Mouse (Mus musculus) midbrain, embryonic 11.5 days (tissue): ENCODE measurements at regions not wholly inside any gene's neighbourhood (a gene's known extent, or its start where the extent isn't known, plus 50 kb on each side); places are given as distances from the start of the nearest gene placed in this dataset.

ENCODE experiments used
- ATAC-seq: fragments of 200-750 bp; cut with Nextera tagmentation; 2 replicates; pipeline ENCODE4 v1.8.0; 2017; ENCODE audit warnings: moderate TSS enrichment, moderate library complexity; ENCODE audit not compliant: low FRiP score
- DNase-seq: peaks from one replicate; pipeline ENCODE4 v3.0.0; 2015; ENCODE audit warnings: low spot score; ENCODE audit errors: missing footprints
- H3K27ac ChIP-seq: fragments of 300-500 bp; sonication (generic); 2 replicates; pipeline ENCODE4 v1.5.1; 2014; ENCODE audit warnings: low read depth, low read length
- H3K27me3 ChIP-seq: fragments of 300-500 bp; sonication (generic); 2 replicates; pipeline ENCODE4 v1.6.1; 2014; ENCODE audit warnings: mild to moderate bottlenecking, low read length, moderate library complexity, mixed read lengths; ENCODE audit not compliant: control insufficient read depth, insufficient read depth
- H3K36me3 ChIP-seq: fragments of 300-500 bp; sonication (generic); 2 replicates; pipeline ENCODE4 v1.6.1; 2014; ENCODE audit warnings: mild to moderate bottlenecking, low read length, moderate library complexity, mixed read lengths; ENCODE audit not compliant: control insufficient read depth, insufficient read depth
- H3K4me1 ChIP-seq: fragments of 300-500 bp; sonication (generic); 2 replicates; pipeline ENCODE4 v1.6.1; 2014; ENCODE audit warnings: low read length; ENCODE audit not compliant: control insufficient read depth, insufficient read depth
- H3K4me2 ChIP-seq: fragments of 300-500 bp; sonication (generic); 2 replicates; pipeline ENCODE4 v1.6.1; 2014; ENCODE audit warnings: mild to moderate bottlenecking, moderate library complexity
- H3K4me3 ChIP-seq: fragments of 300-500 bp; sonication (generic); 2 replicates; pipeline ENCODE4 v1.5.1; 2014; ENCODE audit warnings: low read depth, low read length
- H3K9ac ChIP-seq: fragments of 300-500 bp; sonication (generic); 2 replicates; pipeline ENCODE4 v1.6.1; 2014; ENCODE audit warnings: low read length
- H3K9me3 ChIP-seq: fragments of 300-500 bp; sonication (generic); 2 replicates; pipeline ENCODE4 v1.6.1; 2016; ENCODE audit warnings: low read length; ENCODE audit not compliant: control insufficient read depth
- WGBS: fragments of 180-500 bp; shearing (Covaris S2); extraction: QIAGEN DNeasy Blood & Tissue Kit; methylation state at CpG from one replicate; pipeline ENCODE4 v1.1.7; 2014; 5-methylcytosine and 5-hydroxymethylcytosine counted together

DNA sequence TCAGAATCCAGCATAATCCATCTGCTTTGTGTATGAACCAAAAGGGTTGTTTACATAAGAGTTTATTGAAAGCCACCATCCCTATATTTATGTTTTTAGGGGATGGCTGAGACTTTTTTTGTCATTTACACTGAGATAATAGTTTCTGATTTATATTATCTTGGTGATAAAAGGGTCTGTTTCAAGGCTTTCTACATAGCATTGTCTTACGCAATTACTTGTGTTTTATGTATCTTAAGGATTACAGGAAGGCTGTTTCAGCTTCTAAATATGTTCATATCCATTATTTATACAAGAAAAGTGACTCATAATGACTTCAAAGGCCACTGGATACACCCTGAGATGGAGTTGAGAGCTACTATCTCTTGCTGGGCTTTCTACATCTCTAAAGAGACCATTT, 399.3 kb upstream of the Akr1e1 start:
- no peak overlapping the region for H3K27ac ChIP-seq
- ATAC-seq (no peak), DNase-seq (no peak)
- 89% methylated on average over 1 of the region's 1 CpGs for WGBS
- no peaks in the 10 kb centered on the region for H3K9me3 ChIP-seq
- no peak overlapping the region for H3K9ac ChIP-seq
- H3K36me3 ChIP-seq = no peaks in the 10 kb centered on the region
- H3K4me1 ChIP-seq = no peaks in the 10 kb centered on the region
- H3K4me3 ChIP-seq = no peak overlapping the region
- no peak overlapping the region for H3K4me2 ChIP-seq
- no peaks in the 10 kb centered on the region for H3K27me3 ChIP-seq

DNA sequence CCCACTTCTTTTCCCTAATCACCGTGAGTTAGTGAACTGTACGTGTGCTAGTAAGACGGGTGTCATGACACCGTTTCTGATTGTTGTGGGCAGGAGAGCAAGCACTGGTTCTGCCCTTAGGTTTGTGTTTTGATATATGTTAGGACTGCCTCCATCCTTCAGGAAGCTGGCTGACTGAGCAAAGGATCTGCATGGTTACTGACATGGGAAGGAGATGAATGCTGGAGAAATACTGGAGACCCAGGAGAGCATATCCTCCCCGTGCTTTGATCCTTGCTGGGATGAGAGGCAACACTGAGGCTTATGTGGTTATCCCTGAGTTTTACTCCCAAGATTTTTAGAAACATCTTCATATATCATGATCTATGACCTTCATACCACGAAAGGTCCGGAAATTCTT, 413.5 kb upstream of the Akr1e1 start:
- H3K36me3 ChIP-seq = no peaks in the 10 kb centered on the region
- no peaks in the 10 kb centered on the region for H3K9me3 ChIP-seq
- ATAC-seq = no peak
- no peaks in the 10 kb centered on the region for H3K4me1 ChIP-seq
- no peak overlapping the region for H3K27ac ChIP-seq
- WGBS = 86% methylated on average over 7 of the region's 7 CpGs
- no peak overlapping the region for H3K9ac ChIP-seq
- H3K27me3 ChIP-seq = no peaks in the 10 kb centered on the region
- no peak overlapping the region for H3K4me3 ChIP-seq
- no peak for DNase-seq
- no peak overlapping the region for H3K4me2 ChIP-seq

DNA sequence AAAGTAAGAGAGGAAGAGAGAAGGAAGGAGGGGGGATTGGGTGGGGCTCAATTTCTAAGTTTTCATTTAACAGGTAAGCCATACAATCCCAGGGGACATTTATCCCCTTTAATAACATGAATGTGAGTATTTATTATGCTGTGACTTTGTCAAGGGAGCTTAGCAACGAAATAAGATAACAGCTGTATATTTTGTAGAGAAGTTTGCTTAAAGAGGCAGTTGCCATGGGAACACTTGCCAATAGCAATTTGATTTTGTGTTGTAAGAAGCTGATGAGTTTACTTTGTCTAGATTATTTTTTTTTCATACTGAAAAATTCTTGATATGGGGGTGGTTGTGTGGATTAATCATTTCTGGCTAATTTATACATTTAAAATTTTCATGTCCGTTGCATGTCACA, 450.9 kb upstream of the Akr1e1 start:
- Histone ChIP-seq H3K9ac (no peak overlapping the region), H3K4me3 (no peak overlapping the region), H3K36me3 (no peaks in the 10 kb centered on the region), H3K27ac (no peak overlapping the region), H3K4me2 (no peak overlapping the region), H3K9me3 (no peaks in the 10 kb centered on the region), H3K27me3 (no peaks in the 10 kb centered on the region), H3K4me1 (no peaks in the 10 kb centered on the region)
- ATAC-seq (no peak), DNase-seq (no peak)
- WGBS = 81% methylated on average over 2 of the region's 2 CpGs

DNA sequence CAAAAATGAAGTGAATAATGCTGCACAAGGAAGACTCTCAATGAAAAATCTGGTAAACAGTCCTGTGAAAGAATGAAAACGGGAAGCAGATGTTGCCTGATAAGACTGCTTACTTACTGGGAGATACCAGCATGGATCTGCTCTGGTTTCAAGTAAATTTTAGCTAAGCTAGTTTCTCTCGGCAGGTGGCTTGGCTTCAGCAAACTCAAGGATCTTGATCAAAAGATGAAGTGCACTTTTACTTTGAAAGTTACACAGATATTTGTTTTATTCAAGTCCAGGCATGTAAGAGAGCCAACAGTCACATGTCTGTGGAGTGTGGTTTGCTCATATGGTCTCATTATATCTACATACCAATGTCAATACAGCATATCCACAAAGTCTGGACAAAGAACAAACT, 451.5 kb upstream of the Akr1e1 start:
- H3K27ac ChIP-seq = no peak overlapping the region
- ATAC-seq = no peak
- H3K9ac ChIP-seq = no peak overlapping the region
- H3K4me2 ChIP-seq = no peak overlapping the region
- H3K4me3 ChIP-seq = no peak overlapping the region
- H3K27me3 ChIP-seq = no peaks in the 10 kb centered on the region
- H3K36me3 ChIP-seq = no peaks in the 10 kb centered on the region
- H3K4me1 ChIP-seq = no peaks in the 10 kb centered on the region
- no peaks in the 10 kb centered on the region for H3K9me3 ChIP-seq
- WGBS = 71% methylated on average over 2 of the region's 2 CpGs
- DNase-seq = no peak

DNA sequence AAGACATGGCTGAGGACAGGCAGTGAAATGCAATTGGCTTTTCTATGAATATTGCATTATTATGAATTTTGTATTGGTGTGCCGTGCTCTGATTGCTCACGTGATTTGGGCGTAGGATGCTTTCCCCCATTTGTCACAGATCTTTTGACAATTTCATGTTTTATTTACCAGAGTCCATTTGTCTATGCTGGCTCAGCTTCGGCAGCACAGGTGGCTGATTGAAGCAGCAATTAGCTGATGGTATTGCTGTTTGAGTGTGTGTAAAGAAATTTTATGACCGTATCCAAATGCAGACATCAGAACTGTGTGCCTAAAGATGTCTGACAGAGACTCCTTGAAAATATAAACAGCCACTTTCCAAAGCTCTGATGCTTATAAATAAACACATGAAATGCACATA, 498.5 kb upstream of the Akr1e1 start:
- Histone ChIP-seq H3K27me3 (no peaks in the 10 kb centered on the region), H3K4me2 (no peak overlapping the region), H3K36me3 (no peaks in the 10 kb centered on the region), H3K4me1 (no peaks in the 10 kb centered on the region), H3K9ac (no peak overlapping the region), H3K4me3 (no peak overlapping the region), H3K9me3 (no peaks in the 10 kb centered on the region), H3K27ac (no peak overlapping the region)
- no peak for ATAC-seq
- WGBS = 88% methylated on average over 5 of the region's 5 CpGs
- DNase-seq = no peak

DNA sequence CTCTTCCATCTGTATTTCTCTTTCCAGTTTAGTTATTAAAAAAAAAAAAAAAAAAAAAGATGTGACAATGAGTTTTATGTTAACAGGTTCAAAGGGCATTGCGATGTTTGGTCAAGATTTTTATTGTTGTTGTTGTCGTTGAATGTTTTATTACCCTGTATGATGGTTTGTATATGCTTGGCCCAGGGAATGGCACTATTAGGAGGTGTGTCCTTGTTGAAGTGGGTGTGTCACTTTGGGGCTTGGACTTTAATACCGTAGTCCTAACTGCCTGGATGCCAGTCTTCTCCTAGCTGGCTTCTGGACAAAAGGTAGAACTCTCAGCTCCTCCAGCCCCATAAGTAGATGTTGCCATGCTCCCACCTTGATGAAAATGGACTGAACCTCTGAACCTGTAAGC, 545.9 kb upstream of the Akr1e1 start:
- 86% methylated on average over 3 of the region's 3 CpGs for WGBS
- no peak overlapping the region for H3K9ac ChIP-seq
- no peak overlapping the region for H3K27ac ChIP-seq
- no peaks in the 10 kb centered on the region for H3K36me3 ChIP-seq
- H3K27me3 ChIP-seq = no peaks in the 10 kb centered on the region
- H3K4me2 ChIP-seq = no peak overlapping the region
- H3K9me3 ChIP-seq = no peaks in the 10 kb centered on the region
- ATAC-seq (no peak), DNase-seq (no peak)
- H3K4me1 ChIP-seq = no peaks in the 10 kb centered on the region
- no peak overlapping the region for H3K4me3 ChIP-seq

DNA sequence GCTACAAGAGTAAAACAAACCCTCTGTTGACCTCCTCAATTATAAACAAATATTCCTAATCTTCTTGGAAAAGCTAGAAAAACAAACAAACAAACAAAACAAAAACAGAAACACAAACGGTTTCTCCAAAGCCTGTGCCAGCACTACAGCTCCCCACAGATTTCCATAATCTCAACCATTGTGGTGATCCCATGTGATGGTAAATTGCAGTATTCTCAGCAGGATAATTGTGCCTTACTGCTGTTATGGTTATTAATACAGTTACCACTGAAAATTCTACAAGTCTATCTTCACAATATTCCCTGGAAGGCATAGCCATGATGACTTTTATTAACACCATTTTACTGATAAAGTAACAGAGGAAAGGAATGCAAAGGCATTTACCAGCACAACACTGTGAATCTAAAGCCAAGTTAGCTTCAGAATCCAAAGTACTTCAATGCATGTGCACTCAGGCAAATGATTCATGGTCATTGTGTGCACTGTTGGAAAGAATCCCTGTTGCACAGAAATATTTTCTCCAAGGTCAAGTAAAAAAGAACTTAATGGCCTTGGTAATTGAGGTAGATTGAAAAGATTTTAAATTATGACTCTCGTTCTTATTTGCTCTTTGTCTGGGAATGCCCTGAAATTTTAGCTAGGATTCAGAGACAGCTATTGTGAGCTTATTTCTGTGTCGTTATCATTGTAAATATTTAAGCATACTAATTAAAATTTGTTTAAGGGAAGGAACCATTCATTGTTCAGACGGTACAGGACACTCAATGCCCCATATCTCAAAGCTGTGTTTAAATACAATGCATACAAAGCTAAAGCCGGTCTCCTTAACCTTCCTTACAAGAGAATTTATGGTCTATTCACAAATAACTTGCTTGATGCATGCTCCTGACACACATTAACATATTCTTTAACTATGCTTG, 551.1 kb upstream of the Akr1e1 start:
- peak; percentile 71 for DNase-seq

DNA sequence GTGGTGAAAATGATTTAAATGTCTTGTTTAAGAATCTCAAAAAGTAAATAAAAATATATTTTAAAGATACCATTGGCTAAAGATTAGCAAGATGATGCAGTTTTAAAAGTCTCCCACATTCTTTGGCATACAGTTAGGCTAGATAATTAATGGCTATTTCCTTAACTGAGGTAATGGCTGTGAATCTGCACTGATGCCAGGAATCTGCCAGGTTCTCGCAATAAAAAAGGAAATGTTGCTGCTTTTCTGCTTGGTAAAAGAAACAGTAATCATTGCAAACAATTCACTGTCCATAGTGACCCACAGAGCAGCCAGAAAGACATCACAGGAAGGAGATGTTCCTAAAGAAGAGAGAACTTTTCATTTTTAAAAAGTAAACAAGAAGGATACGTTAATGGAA, 557.7 kb upstream of the Akr1e1 start:
- H3K9me3 ChIP-seq = no peaks in the 10 kb centered on the region
- H3K36me3 ChIP-seq = no peaks in the 10 kb centered on the region
- no peak overlapping the region for H3K4me3 ChIP-seq
- H3K9ac ChIP-seq = no peak overlapping the region
- H3K27me3 ChIP-seq = no peaks in the 10 kb centered on the region
- 93% methylated on average over 2 of the region's 2 CpGs for WGBS
- DNase-seq = no peak
- ATAC-seq = no peak
- H3K4me2 ChIP-seq = no peak overlapping the region
- H3K4me1 ChIP-seq = no peaks in the 10 kb centered on the region
- no peak overlapping the region for H3K27ac ChIP-seq

More for the DNA sequence above, 551.1 kb upstream of the Akr1e1 start:
- 59% methylated on average over 5 of the region's 5 CpGs for WGBS
- H3K9ac ChIP-seq = no peak overlapping the region
- no peak for ATAC-seq
- H3K4me2 ChIP-seq = no peak overlapping the region
- H3K4me1 ChIP-seq = no peaks in the 10 kb centered on the region
- H3K27ac ChIP-seq = no peak overlapping the region
- H3K27me3 ChIP-seq = no peaks in the 10 kb centered on the region
- H3K9me3 ChIP-seq = no peaks in the 10 kb centered on the region
- H3K36me3 ChIP-seq = no peaks in the 10 kb centered on the region
- no peak overlapping the region for H3K4me3 ChIP-seq

DNA sequence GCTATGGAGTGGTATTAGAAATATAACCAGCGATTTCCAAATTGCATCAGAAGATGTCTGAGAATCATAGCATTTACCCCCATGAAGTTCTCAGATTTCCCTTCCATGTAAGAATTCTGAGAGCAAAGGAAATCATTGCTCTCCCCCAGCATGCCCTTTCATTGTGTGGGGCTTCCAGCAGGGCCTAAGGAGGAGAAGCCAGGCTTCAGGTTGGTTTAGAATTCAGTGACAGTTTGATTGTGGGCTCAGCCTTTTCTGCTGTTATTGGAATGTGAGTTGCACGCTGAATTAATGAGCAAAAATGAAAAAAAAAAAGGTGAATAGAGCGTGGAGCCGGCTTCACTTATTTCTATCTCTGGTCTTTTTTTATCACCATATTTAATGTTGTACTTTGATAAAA, 570.0 kb upstream of the Akr1e1 start:
- no peak for DNase-seq
- no peak for ATAC-seq

More for the DNA sequence above, 570.0 kb upstream of the Akr1e1 start:
- Histone ChIP-seq H3K27ac (no peak overlapping the region), H3K4me2 (no peak overlapping the region), H3K9ac (no peak overlapping the region), H3K4me3 (no peak overlapping the region), H3K9me3 (no peaks in the 10 kb centered on the region), H3K27me3 (no peaks in the 10 kb centered on the region), H3K4me1 (no peaks in the 10 kb centered on the region), H3K36me3 (no peaks in the 10 kb centered on the region)
- WGBS = 70% methylated on average over 4 of the region's 4 CpGs
